Mouse (Mus musculus) frontal cortex, postnatal 36 days (tissue): Measurements from ENCODE around the gene Plekhh3.
"Not testable (repeated sequence)": the region's sequence is repeated elsewhere in the genome, so short reads cannot be mapped to it uniquely, and the experiment has no call there.

Experiments used
- DNase-seq, 2 experiments: peaks; one replicate each; pipeline ENCODE4 v3.0.0; 2022; ENCODE audit warnings: low spot score in 2 of 2

Gene Plekhh3

GRCm38 (mm10) chr11:101171721-101172433 lies 726 bp upstream of the Plekhh3 start:
- DNase-seq = peak; percentile 77 to 78

GRCm38 (mm10) chr11:101170354-101170810 lies 769 bp downstream of the Plekhh3 start, which contains the start of gene Cntnap1:
Cntnap1 (plus strand) TSS chr11:101170523.
- DNase-seq = no peak

- no peak for DNase-seq
Observed at GRCm38 (mm10) chr11:101169301-101170107, 1.6 kb downstream of the Plekhh3 start.

- DNase-seq = no peak
Observed at GRCm38 (mm10) chr11:101168301-101168980, 2.7 kb downstream of the Plekhh3 start.

DNA sequence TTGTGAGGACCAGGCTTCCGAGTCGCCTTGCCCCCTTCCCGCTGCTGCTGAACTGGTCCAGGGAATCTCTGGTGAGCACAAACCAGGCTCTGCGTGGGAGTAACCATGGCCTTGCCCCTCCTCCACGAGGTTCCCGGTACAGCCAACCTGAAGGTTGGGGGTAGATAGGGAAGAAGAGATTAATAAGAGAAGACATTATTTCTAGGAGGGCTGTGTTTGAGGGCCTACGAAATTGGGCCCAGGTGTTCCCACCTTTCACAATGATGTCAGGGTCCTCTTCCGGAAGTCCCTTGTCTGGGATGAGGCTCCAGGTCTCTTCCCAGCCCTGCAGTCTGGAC lies 3.2 kb downstream of the Plekhh3 start:
- DNase-seq = no peak

- no peak for DNase-seq
Observed at GRCm38 (mm10) chr11:101167211-101167962, 3.8 kb downstream of the Plekhh3 start.

DNA sequence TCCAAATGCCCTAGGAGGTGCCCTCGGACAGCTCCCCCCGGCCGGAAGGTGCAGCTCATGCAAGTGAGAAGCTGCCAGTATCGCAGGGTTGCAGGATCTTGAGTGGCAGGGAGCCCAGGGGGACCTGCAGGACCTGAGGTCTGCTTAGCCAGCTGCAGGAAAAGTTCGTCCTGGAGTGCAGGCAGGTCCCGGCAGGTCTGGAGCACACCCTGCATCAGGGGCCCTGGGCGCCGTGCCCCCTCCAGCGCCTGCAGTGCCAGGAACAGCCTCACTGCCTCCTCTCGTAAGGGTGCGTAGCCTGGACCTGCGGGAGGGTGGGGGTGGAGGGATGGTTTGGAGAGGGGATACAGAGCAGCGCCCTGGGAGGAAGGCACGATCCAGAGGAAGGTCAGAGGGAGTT lies 4.8 kb downstream of the Plekhh3 start:
- no peak for DNase-seq

DNA sequence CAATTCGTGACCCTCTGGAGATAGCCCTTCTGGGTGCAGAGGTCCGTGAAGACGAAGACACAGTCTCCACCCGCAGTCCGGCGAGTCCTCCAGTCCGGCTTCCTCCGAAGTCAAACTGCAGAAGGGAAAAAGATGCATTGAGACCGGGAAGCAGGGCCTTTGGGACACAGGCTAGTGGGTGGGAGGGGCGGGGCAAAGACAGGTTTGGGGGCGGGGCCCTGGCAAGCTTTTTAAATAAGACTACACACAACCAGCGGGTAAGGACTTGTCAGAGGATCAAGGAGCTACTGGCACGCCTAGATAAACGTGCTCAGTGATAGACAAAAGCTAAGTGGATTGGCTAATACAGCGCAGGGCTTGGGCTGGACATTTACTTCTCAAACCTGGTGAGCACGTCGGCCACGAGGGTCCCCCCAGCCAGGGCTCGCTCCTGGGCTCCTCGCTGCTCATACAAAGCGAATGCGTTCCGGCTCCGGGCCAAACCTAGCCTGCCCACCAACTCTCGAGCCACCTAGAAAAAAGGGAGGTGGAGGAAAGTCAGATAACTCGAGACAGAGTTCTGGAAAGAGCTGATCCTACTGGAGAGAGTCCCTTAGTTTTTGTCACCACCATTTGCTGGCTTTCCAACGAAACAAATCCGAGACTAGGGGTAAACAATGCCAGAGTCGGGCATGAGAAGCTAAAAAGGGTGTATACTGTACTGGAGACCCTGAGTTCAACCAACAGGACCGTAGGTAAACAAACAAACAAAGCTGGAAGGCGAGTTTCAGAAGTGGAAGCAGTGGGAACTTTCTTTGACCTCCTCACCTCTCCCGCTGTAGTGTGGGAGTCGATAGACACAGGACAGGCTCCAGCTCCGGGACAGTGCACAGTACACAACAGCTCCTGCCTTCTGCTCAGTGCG lies 6.2 kb downstream of the Plekhh3 start:
- no peak for DNase-seq

DNA sequence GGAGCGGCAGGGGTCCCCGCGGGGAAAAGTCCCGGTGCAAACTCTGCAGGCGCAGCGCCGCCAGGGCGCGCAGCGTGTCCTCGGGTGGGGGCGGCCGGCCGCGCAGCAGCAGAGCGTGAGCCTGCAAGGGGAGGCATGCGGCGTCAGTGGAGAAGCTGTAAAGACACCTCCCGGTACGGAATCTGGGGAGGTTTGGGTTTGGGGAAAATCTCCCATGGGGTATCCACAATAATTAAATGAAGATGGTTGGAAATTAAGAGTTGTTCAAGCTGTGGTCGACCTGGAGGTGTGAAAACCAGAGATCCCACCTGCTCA lies 6.8 kb downstream of the Plekhh3 start:
- DNase-seq = no peak

DNA sequence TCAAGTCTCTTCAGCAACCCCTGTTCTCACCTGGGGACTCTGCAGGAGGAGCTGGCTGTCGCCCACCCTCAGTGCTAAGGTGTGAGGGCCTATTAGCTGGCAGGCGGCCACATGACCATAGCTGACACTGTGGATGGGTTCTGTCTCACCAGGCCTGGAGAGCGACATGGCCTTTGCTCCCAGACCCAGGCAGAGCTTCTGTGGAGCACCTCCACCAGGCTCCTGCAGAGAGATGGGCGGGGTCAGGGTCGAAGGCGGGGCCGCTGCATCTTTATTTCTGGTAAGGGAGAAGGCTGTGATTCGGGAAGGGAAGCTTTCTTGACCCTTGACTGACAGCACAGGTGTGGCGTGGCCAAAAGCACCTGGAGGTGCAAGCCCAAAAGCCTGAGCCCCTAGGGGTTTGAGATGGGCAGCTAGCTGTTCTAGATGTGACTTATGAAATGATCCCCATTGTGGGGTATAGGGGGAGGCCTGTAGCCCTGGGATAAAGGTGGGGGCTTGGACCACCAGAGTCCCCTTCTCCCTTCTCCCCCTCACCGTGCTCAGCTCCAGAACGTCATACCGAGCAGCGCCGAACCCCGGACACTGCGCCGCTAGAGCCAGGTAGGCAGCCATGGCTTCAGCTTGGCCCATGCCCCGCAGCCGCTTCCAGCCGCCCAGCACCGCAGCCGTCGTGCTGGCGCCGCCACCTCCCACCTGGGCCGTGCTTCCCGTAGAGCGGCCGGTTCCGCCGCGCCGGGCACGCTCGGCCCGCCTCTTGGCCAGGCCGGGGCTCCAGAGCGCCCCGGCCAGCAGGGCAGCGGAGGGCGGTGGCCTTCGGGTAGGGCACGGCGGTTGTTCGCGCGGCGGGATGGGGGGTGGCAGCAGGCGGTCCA lies 7.4 kb downstream of the Plekhh3 start:
- no peak for DNase-seq

GRCm38 (mm10) chr11:101162772-101163171 lies 8.4 kb downstream of the Plekhh3 start:
- DNase-seq = no peak

DNA sequence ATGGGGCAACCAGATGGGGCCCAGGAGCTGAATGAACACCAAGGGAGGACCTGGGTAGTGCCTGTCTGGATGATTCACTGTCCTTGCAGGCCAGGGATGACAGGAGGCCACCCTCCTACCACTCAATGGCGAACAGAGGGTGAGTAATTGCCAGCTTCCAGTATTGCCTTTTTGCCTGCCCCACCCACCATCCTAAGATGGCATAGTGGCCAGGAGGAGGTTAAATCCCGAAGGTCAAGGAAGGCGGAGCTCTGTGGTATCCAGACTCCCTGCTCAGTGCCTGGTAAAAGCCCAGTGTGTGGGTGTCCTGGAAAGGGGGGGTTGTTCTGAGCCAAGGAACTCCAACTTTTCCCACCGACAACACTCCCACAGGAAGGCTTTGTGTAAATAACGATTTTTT lies 8.8 kb downstream of the Plekhh3 start:
- DNase-seq = no peak

- no peak for DNase-seq
Observed at GRCm38 (mm10) chr11:101161551-101161950, 9.6 kb downstream of the Plekhh3 start.

GRCm38 (mm10) chr11:101160981-101161505 lies 10.1 kb downstream of the Plekhh3 start:
- not testable (repeated sequence) for DNase-seq

GRCm38 (mm10) chr11:101160151-101160550 lies 11.0 kb downstream of the Plekhh3 start:
- DNase-seq = not testable (repeated sequence)

- DNase-seq = peak; percentile 78 to 87
Observed at GRCm38 (mm10) chr11:101155728-101156371, 15.3 kb downstream of the Plekhh3 start, which contains the start of gene Tubg2. Tubg2 (plus strand) TSS chr11:101155907.

DNA sequence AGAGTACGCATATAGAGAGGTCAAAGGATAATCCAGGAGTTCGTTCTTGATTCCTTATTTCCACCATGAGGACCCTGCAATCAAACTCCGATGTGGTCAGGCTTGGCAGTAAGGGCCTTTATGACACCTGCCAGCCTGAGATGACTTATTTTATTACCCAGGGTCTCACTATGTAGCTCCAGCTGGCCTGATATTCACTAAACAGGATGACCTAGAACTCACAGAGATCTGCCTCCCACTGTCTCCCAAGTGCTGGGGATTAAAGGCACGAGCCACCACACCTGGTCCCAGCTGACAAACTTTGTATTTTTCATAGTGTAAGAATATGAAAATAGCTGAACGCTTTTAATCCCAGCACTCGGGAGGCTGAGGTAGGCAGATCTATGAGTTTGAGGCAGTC lies 16.0 kb downstream of the Plekhh3 start:
- DNase-seq = no peak

DNA sequence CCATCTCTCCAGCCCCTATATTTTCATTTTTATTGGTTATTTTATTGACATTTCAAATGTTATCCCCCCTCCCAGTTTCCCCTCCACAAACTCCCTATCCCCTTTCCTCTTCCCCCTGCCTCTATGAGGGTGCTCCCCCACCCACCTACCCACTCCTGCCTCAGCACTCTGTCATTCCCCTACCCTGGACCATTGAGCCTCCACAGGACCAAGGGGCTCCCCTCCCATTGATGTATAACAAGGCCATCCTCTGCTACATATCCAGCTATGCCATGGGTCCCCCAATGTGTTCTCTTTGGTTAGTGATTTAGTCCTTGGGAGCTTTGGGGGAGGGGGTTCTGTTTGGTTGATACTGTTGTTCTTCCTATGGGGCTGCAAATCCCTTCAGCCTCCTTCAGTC lies 16.5 kb downstream of the Plekhh3 start:
- DNase-seq = no peak

- no peak for DNase-seq
Observed at GRCm38 (mm10) chr11:101152825-101153224, 18.3 kb downstream of the Plekhh3 start.
